8 mouse cellular contexts compared by ENCODE assay signal in genomic region chr14:31384366-31385323, GRCm38 (mm10). TPM values are rescaled to one million over a fixed set of nuclear protein-coding genes. Genes with fewer than 3 reads are reported as not detected.
DNase-seq lines count a peak whose midpoint lies in the region; ATAC-seq and TF ChIP-seq lines count a peak whose summit lies in the region.

No protein-coding gene starts in this region.

- H3K9ac ChIP-seq in lung, embryonic 14.5 days: no peak overlapping the region

- H3K36me3 ChIP-seq in lung, embryonic 14.5 days (ENCODE audit: insufficient read depth): 0 out of 2 replicates have a peak, but pooled peaks cover 3% of the 10 kb centered on the region

- no peak overlapping the region for H3K4me3 ChIP-seq in lung, embryonic 14.5 days (ENCODE audit: low read depth, low read length)

- no peak for ATAC-seq in lung, embryonic 14.5 days (ENCODE audit: insufficient read depth)
- no peak for ATAC-seq in erythroblast, adult 5-6 weeks (replicated peaks; ENCODE audit: low FRiP score, poor library complexity, severe bottlenecking)
- ATAC-seq in inflammation-experienced regulatory T-cells, adult 6 months: no peak

- DNase-seq in lung, embryonic 14.5 days: peak; percentile 60
- DNase-seq in lung, adult 18-20 months: no peak
- peak; percentile 74 for DNase-seq in cerebellum, adult 11 months
- DNase-seq in heart, postnatal 14 days: peak; percentile 63 to 73
- peak; percentile 59 for DNase-seq in lung, postnatal 10 days
- no peak for DNase-seq in left cerebral cortex, adult 9 months (ENCODE audit: low spot score in 2 of 2)

- H3K4me2 ChIP-seq in lung, embryonic 14.5 days: no peak overlapping the region

- H3K27ac ChIP-seq in lung, embryonic 14.5 days (ENCODE audit: low read depth): 0 out of 2 replicates have a peak overlapping the region, but pooled peaks have one; percentile 16

- no peaks in the 10 kb centered on the region for H3K27me3 ChIP-seq in lung, embryonic 14.5 days (ENCODE audit: insufficient read depth, low read length)

- no peaks in the 10 kb centered on the region for H3K9me3 ChIP-seq in lung, embryonic 14.5 days (ENCODE audit: low read depth, low read length)

- 0 out of 2 replicates have a peak, but pooled peaks cover 4% of the 10 kb centered on the region for H3K4me1 ChIP-seq in lung, embryonic 14.5 days (ENCODE audit: insufficient read depth)

- 47% methylated on average over 13 of the region's 13 CpGs for WGBS in lung, embryonic 14.5 days

- no peak for TF ChIP-seq CTCF in lung, embryonic 14.5 days (IDR thresholded peaks at IDR 0.05; ENCODE audit: low read depth)

- intact Hi-C loops in heart, postnatal 14 days (cut with DNase I): no loop called here

RNA-seq across cellular contexts. Expression of gene Capn7, which starts 48.2 kb away (rescaled TPM):
- polyA plus RNA-seq in lung, embryonic 14.5 days (2014; fragmentation: Nextera tagmentation; extraction: Ambion mirVana): 37.4 and 38.3 TPM in 2 replicates
- 10 to 100 TPM; 31.3 to 31.5 TPM for total RNA-seq in heart, postnatal 14 days (2021)
- total RNA-seq in erythroblast, adult 5-6 weeks (2015; ENCODE audit: low replicate concordance): 10.0 and 17.3 TPM in 2 replicates
- total RNA-seq in erythroblast, adult 5-6 weeks (2017; ENCODE audit: low replicate concordance): 13.0 and 17.7 TPM in 2 replicates
- polyA plus RNA-seq in inflammation-experienced regulatory T-cells, adult 6 months (2017; shearing (Covaris generic)): 10 to 100 TPM; 18.0 to 20.5 (median 18.9) TPM

RNA-seq across cellular contexts. Expression of gene Sh3bp5, which starts 51.2 kb away (rescaled TPM):
- polyA plus RNA-seq in lung, embryonic 14.5 days (2014; fragmentation: Nextera tagmentation; extraction: Ambion mirVana): 12.8 and 14.8 TPM in 2 replicates
- total RNA-seq in heart, postnatal 14 days (2021): 10 to 100 TPM; 44.4 to 47.3 TPM
- total RNA-seq in erythroblast, adult 5-6 weeks (2015; ENCODE audit: low replicate concordance): 8.5 and 15.3 TPM in 2 replicates
- 8.1 and 11.1 TPM in 2 replicates for total RNA-seq in erythroblast, adult 5-6 weeks (2017; ENCODE audit: low replicate concordance)
- 10 to 100 TPM in 1 of 3 experiments, 1 to 10 TPM in 2; 5.4 to 11.5 (median 7.1) TPM for polyA plus RNA-seq in inflammation-experienced regulatory T-cells, adult 6 months (2017; shearing (Covaris generic))

Comparison
In these comparisons a context has a peak if more than half of its experiments do, and no peak if none do; other contexts are left out.
1. DNase-seq: peak in lung, embryonic 14.5 days (single experiment), cerebellum, adult 11 months (single experiment), heart, postnatal 14 days (2 of 2) and lung, postnatal 10 days (single experiment); none in lung, adult 18-20 months (0 of 2) and left cerebral cortex, adult 9 months (0 of 2).